Mouse (Mus musculus): ENCODE data around the gene Fam47e. TPM values are rescaled to one million over a fixed set of nuclear protein-coding genes. Genes with fewer than 3 reads are reported as not detected.
"Not testable (repeated sequence)": the region's sequence is repeated elsewhere in the genome, so short reads cannot be mapped to it uniquely, and the experiment has no call there.

Gene Fam47e
- polyA plus RNA-seq (2014; fragmentation: Nextera tagmentation; extraction: Ambion mirVana), result 0.18 TPM in 1 of 2 replicates, not detected in the other

DNA sequence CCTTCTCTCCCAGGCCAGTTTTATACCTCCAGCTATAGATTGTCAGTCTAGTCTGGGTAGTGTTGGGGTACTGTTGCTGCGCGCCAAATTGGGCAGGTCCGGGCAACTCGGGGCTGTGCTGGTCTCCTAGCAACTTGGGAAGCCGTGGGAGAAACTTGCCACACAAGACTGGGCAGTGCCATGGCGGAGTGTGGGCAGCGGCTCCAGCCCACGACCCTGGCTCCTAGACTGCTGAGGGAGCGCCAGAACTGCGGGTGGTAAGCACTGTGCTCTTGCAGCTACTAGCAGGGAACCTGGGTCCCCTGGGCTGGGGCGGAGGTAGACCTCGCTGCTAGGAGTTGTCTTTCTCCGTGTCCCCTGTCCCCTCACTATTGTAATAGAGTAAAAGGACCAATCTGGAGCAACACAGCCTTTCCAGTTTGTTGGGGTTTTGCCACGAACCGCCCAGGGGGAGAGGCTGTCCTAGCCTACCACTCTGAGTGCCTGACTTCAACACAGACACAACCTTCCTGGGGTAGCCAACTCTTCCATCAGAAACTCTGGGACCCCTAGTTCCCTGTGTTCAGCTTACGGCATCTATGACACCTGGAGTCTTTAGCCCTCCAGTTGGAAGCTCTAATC, at the start of gene Fam47e:
Fam47e (plus strand) TSS at position 179 of the 621 bp plus-strand sequence.
- H3K9ac ChIP-seq, result no peak within 1 kb of the TSS
- 73% methylated on average over 16 of the region's 16 CpGs for WGBS
- no peak within 1 kb of the TSS for H3K4me3 ChIP-seq (ENCODE audit: low read depth, low read length)
- DNase-seq (no peak), ATAC-seq (ENCODE audit: insufficient read depth) (peak; percentile 28; the same call in 1 of the 2 replicates)
- no peaks in the 10 kb centered on the region for H3K36me3 ChIP-seq (ENCODE audit: insufficient read depth)
- H3K4me2 ChIP-seq, result no peak within 1 kb of the TSS
- TF ChIP-seq CTCF (IDR thresholded peaks at IDR 0.05; ENCODE audit: low read depth), result no peak
- H3K9me3 ChIP-seq (ENCODE audit: low read depth, low read length), result no peaks in the 10 kb centered on the region; the same call in 1 of the 2 replicates
- H3K4me1 ChIP-seq (ENCODE audit: insufficient read depth), result no peaks in the 10 kb centered on the region
- no peaks in the 10 kb centered on the region for H3K27me3 ChIP-seq (ENCODE audit: insufficient read depth, low read length)
- no peak within 1 kb of the TSS for H3K27ac ChIP-seq (ENCODE audit: low read depth)

- peak overlapping the region; percentile 88 for H3K4me3 ChIP-seq (ENCODE audit: low read depth, low read length)
- TF ChIP-seq CTCF (IDR thresholded peaks at IDR 0.05; ENCODE audit: low read depth), result peak; percentile 79
- peak; percentile 98 for ATAC-seq (ENCODE audit: insufficient read depth)
- peak overlapping the region; percentile 88 for H3K9ac ChIP-seq
- H3K36me3 ChIP-seq (ENCODE audit: insufficient read depth), result no peaks in the 10 kb centered on the region
- under 1% methylated on average over 46 of the region's 48 CpGs for WGBS
- H3K4me1 ChIP-seq (ENCODE audit: insufficient read depth), result peaks cover 6% of the 10 kb centered on the region
- DNase-seq, result peak; percentile 98
- peak overlapping the region; percentile 78 for H3K4me2 ChIP-seq
- H3K9me3 ChIP-seq (ENCODE audit: low read depth, low read length), result no peaks in the 10 kb centered on the region
- no peaks in the 10 kb centered on the region for H3K27me3 ChIP-seq (ENCODE audit: insufficient read depth, low read length)
- peak overlapping the region; percentile 98 for H3K27ac ChIP-seq (ENCODE audit: low read depth)
Observed at GRCm38 (mm10) chr5:92505402-92505865, 49.4 kb upstream of the Fam47e start.

DNA sequence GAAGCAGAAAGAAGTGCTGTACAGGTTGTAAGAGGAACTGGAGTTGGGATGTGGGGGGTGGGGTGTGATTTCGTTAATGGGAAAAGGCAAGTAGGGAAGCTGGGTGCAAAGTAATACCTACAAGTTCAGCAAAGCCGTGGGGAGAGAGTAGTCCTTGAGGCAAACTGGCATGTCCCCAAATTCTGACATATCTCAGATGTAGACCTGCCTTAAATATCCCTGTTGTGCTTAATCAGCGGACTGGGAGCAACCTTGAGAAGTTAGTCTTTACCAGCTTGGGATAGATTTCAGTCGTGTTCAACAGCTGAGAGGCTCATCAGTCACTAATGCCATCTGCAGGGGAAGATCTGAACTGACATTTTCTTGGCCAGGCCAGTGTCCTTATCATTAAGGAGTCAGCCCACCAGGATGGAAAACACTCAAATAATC, 48.6 kb upstream of the Fam47e start:
- H3K9ac ChIP-seq, result peak overlapping the region; percentile 23; the same call in 1 of the 2 replicates
- H3K4me2 ChIP-seq, result peak overlapping the region; percentile 78
- TF ChIP-seq CTCF (IDR thresholded peaks at IDR 0.05; ENCODE audit: low read depth), result peak; percentile 49
- H3K36me3 ChIP-seq (ENCODE audit: insufficient read depth), result no peaks in the 10 kb centered on the region
- ATAC-seq (ENCODE audit: insufficient read depth) (no peak), DNase-seq (peak; percentile 58)
- H3K27ac ChIP-seq (ENCODE audit: low read depth), result no peak overlapping the region
- H3K4me3 ChIP-seq (ENCODE audit: low read depth, low read length), result peak overlapping the region; percentile 88; the same call in 1 of the 2 replicates
- WGBS, result 18% methylated on average over 4 of the region's 4 CpGs
- no peaks in the 10 kb centered on the region for H3K27me3 ChIP-seq (ENCODE audit: insufficient read depth, low read length)
- H3K9me3 ChIP-seq (ENCODE audit: low read depth, low read length), result no peaks in the 10 kb centered on the region
- peaks cover 6% of the 10 kb centered on the region for H3K4me1 ChIP-seq (ENCODE audit: insufficient read depth)

GRCm38 (mm10) chr5:92506733-92507132, 48.1 kb upstream of the Fam47e start, which contains the start of gene Scarb2:
TSS of gene Scarb2 (minus strand) at chr5:92506833.
- Histone ChIP-seq H3K4me3 (ENCODE audit: low read depth, low read length) (peak within 1 kb of the TSS; percentile 88), H3K27me3 (ENCODE audit: insufficient read depth, low read length) (no peaks in the 10 kb centered on the region), H3K9ac (peak within 1 kb of the TSS; percentile 23), H3K9me3 (ENCODE audit: low read depth, low read length) (no peaks in the 10 kb centered on the region), H3K27ac (ENCODE audit: low read depth) (peak within 1 kb of the TSS; percentile 98), H3K36me3 (ENCODE audit: insufficient read depth) (no peaks in the 10 kb centered on the region), H3K4me2 (peak within 1 kb of the TSS; percentile 78), H3K4me1 (ENCODE audit: insufficient read depth) (peaks cover 6% of the 10 kb centered on the region)
- no peak for DNase-seq
- no peak for TF ChIP-seq CTCF (IDR thresholded peaks at IDR 0.05; ENCODE audit: low read depth)
- ATAC-seq (ENCODE audit: insufficient read depth), result no peak

DNA sequence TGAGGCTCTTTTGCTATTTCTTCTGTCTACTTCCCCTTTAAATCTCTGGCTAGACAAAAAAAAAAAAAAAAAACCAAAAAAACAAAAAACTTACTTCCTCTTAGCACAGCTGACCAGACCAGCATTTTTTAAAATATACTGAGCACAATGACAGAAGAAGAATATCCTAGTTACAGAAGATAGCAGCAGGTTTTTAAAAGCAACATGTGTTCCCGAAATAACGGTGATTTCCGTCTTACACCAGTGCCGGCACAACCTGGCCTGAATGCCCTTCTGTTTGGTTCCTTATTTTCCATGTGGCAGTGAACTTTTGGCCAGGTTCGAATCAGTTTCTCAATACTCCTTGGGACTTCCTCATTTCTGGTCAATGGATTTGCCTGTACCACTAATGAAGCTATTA, 46.0 kb upstream of the Fam47e start:
- Histone ChIP-seq H3K27me3 (ENCODE audit: insufficient read depth, low read length) (no peaks in the 10 kb centered on the region), H3K4me3 (ENCODE audit: low read depth, low read length) (no peak overlapping the region), H3K27ac (ENCODE audit: low read depth) (no peak overlapping the region), H3K9me3 (ENCODE audit: low read depth, low read length) (no peaks in the 10 kb centered on the region), H3K36me3 (ENCODE audit: insufficient read depth) (no peaks in the 10 kb centered on the region), H3K9ac (no peak overlapping the region), H3K4me1 (ENCODE audit: insufficient read depth) (peaks cover 6% of the 10 kb centered on the region; the same call in 1 of the 2 replicates), H3K4me2 (no peak overlapping the region)
- no peak for DNase-seq
- no peak for ATAC-seq (ENCODE audit: insufficient read depth)
- WGBS, result 83% methylated on average over 5 of the region's 5 CpGs
- no peak for TF ChIP-seq CTCF (IDR thresholded peaks at IDR 0.05; ENCODE audit: low read depth)

DNA sequence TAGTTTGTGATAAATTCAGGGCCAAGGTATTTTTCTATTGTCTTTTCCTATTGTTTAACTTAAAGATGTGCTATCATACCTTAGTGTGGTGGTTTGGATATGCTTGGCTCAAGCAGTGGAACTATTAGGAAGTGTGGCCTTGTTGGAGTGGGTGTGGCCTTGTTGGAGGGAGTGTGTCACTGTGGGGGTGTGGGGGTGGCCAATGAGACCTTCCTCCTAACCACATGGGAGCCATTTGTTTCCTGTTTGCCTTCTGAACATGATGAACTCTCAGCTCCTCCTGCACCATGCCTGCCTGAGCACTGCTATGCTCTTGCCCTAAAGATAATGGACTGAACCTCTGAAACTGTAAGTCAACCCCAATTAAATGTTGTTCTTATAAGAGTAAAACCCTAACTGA, 43.6 kb upstream of the Fam47e start:
- H3K27ac ChIP-seq (ENCODE audit: low read depth), result no peak overlapping the region
- no peak overlapping the region for H3K4me3 ChIP-seq (ENCODE audit: low read depth, low read length)
- no peak overlapping the region for H3K9ac ChIP-seq
- H3K4me1 ChIP-seq (ENCODE audit: insufficient read depth), result peaks cover under 1% of the 10 kb centered on the region; the same call in 1 of the 2 replicates
- no peaks in the 10 kb centered on the region for H3K9me3 ChIP-seq (ENCODE audit: low read depth, low read length)
- no peak for TF ChIP-seq CTCF (IDR thresholded peaks at IDR 0.05; ENCODE audit: low read depth)
- no peak for DNase-seq
- H3K36me3 ChIP-seq (ENCODE audit: insufficient read depth), result no peaks in the 10 kb centered on the region
- ATAC-seq (ENCODE audit: insufficient read depth), result no peak
- no peaks in the 10 kb centered on the region for H3K27me3 ChIP-seq (ENCODE audit: insufficient read depth, low read length)
- H3K4me2 ChIP-seq, result no peak overlapping the region

GRCm38 (mm10) chr5:92512066-92512465, 42.8 kb upstream of the Fam47e start:
- Histone ChIP-seq H3K36me3 (ENCODE audit: insufficient read depth) (no peaks in the 10 kb centered on the region), H3K27ac (ENCODE audit: low read depth) (no peak overlapping the region), H3K4me2 (no peak overlapping the region), H3K4me1 (ENCODE audit: insufficient read depth) (no peaks in the 10 kb centered on the region), H3K9me3 (ENCODE audit: low read depth, low read length) (no peaks in the 10 kb centered on the region), H3K9ac (no peak overlapping the region), H3K4me3 (ENCODE audit: low read depth, low read length) (no peak overlapping the region), H3K27me3 (ENCODE audit: insufficient read depth, low read length) (no peaks in the 10 kb centered on the region)
- TF ChIP-seq CTCF (IDR thresholded peaks at IDR 0.05; ENCODE audit: low read depth), result no peak
- DNase-seq (no peak), ATAC-seq (ENCODE audit: insufficient read depth) (no peak)
- whole genome bisulfite sequencing, result 85% methylated on average over 5 of the region's 5 CpGs

GRCm38 (mm10) chr5:92521131-92521530, 33.7 kb upstream of the Fam47e start:
- H3K27ac ChIP-seq (ENCODE audit: low read depth); H3K36me3 ChIP-seq (ENCODE audit: insufficient read depth); DNase-seq; H3K4me1 ChIP-seq (ENCODE audit: insufficient read depth); H3K9ac ChIP-seq; H3K4me2 ChIP-seq; ATAC-seq (ENCODE audit: insufficient read depth); H3K9me3 ChIP-seq (ENCODE audit: low read depth, low read length); H3K27me3 ChIP-seq (ENCODE audit: insufficient read depth, low read length); H3K4me3 ChIP-seq (ENCODE audit: low read depth, low read length): not testable (repeated sequence)
- WGBS, result 64% methylated on average over 2 of the region's 2 CpGs

Measured in lung, embryonic 14.5 days (tissue).